Mouse (Mus musculus) kidney, adult 9 months (tissue): ENCODE results near the gene Dhrs11.

ENCODE experiments used
- DNase-seq: peaks from one replicate; pipeline ENCODE4 v3.0.0; 2022

The Dhrs11 gene

DNA sequence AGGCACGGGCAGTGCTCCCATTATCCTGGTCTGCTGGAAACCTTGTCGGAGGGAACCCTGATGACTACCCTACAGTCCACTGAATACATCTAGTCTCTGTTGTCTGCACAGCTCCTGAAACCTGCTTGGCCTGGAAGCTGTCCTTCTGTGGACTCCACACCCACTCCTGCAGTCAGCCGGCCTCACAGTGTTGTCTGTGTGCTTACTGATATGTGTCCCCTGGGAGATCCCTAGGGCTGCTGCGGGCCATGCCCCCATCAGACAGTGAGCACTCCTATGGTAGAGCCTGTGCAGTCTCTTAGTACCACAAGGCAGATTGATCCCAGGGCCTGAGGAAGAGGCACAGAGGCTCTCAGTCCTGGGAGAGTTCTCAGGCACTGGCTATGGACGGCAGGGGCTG is 6.3 kb downstream of the Dhrs11 start:
- no peak for DNase-seq

DNA sequence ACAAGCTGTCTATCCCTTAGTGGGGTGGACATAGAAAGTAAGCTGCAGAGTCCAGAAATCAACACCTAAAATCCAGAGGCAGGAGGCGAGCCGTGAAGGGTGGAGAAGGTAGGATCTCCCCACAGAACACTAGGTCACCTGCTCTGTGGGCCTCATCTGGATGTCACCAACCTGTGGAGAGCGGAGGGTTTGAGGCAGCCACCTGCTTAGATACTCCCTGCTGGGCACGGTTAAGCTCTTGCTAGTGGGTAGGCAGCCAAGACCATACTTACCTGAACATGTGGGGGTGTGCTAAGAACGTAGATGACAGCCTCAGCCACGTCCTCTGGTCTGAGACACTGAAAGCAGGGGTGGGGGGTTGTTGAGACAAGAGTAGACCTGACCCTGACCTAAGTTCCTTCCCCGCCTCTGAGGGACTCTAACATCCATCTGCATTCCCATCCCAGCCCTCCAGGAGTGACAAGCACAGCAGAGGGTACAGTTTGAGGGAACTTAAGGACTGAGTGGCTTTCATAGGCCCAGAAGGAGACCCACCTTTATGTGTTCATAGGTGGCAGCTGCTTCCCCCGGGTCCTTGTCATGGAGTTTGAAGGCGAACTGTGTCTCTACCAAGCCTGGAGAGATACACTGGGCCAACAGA is 7.5 kb downstream of the Dhrs11 start:
- DNase-seq, result no peak

DNA sequence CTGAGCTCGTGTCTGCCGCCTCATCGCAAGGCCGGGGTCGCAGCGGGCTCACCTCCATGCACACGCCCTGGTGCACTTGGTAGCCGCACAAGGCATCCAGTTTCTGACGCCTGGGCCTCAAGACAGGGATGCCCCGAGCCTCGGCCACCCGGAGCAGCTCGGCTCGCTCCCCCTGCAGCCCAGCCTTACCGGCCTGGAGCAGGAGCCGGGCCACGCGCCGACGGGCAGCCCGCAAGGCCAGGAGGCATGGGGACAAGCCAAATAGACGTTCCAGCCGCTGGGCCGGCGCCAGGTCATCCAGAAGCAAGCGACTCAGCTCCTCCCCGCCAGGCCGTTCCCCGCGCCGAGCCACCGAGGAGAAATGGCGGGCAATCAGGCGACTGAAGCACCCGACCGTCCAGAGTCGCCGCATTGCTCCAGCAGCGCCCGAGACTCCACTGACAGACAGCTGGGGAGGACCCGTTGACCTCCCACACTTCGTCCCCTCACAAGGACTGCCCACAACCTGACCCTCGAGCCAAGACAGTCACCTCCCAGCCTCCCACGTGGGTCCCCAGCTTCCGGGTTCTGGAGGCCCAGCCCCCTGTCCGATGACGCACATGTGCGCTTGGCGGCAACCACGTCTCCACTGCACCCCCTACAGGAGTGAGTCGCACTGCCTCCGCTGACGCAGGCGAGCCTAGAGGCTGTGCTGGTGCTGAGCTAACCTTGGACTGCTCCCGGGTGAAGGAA is 9.7 kb downstream of the Dhrs11 start, which contains the start of gene Mrm1:
Gene Mrm1, minus strand, starts transcription at position 555 of the 732 bp plus-strand sequence.
- peak; percentile 98 for DNase-seq

DNA sequence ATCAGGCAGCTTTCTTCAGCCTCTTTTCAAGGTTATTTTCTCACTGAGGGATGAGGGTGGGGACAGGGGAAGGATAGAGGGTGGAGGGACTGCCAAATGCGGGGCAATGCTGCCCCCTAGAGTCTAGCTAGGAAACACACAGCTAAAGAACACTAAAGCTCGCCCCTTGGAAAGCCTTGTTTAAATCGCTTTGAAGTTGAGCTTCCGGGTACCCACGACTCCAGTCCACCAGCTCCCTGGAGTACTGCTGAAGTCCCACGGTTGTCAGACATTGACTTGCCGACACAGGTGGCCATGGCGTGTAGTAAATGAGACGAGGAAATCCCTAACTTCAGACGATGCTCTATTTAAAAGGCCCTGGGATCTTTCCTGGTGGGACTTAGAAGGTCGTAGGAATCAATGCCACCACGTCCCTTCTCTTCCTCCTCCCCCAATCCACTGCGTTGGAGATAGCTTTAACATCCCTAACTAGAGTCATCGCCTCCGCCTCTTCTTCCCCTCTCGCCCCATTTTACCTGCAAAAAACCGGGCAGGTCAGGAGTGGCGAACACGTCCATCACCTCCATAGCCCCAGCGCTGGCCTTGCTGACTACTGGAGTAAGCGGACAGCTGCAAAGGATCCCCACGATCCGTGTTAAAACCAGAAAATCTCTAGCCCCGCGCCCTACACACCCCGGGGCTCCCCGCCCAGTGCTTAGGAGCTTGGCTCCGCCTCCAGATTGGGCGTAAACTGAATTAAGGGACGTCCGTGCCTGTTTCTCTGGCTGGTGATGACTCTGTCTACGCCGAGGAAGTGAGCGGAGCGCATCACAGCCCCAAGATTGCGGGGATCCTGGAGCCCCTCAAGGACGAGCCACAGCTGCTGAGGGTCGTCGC is 10.5 kb downstream of the Dhrs11 start:
- peak; percentile 80 for DNase-seq

DNA sequence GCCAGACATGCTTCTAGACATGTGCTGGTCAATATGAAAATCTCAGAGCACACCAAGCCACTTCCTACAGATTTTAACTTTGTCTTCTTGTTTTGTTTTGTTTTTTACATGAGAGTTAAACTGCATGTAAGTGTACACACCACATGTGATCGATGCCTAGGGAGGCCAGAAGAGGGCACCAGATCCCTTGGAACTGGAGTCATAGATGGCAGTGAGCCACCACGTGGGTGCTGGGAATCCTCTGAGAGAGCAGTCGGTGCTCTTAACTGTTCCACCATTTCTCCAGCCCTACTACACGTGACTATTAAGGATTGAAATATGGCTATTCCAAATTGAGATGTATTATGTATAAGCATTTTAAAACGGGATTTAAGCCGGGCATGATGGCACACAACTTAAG is 11.4 kb downstream of the Dhrs11 start:
- no peak for DNase-seq

DNA sequence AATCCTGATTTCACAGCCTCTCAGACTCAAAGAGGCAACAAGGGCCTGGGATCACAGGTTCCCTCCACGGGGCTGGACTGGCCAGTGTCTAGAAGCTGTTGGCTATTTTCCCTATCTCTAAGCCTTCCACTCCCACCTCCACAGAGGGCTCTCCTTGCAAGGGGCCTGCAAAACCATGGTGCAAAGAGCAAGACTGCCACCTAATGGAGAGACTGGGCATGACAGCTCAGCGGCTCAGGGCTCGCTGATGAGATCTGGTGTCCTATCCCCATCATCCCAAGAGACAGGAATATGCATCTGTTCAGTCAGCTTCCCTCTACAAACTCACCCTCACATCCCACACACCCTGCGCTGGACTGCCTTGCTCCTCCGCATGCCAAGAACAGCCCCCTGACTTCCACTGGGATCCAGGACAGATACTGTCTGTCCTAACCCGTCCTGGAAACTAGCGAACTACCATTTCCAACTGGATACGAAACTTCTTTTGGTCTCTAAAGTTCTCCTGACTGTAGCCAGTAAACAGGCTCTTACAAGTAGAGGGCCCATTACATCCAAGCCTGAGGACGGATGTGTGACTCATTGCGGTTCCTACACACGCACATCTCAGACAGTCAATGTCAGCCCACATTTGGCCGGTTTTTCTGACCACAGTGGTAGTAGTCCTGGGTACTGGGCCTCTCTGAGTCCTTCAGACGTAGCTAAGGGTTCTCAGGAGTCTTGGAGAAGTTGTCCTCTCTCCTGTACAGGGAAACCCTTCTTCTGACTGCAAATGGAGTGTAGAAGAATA is 14.9 kb downstream of the Dhrs11 start:
- peak; percentile 64 for DNase-seq

DNA sequence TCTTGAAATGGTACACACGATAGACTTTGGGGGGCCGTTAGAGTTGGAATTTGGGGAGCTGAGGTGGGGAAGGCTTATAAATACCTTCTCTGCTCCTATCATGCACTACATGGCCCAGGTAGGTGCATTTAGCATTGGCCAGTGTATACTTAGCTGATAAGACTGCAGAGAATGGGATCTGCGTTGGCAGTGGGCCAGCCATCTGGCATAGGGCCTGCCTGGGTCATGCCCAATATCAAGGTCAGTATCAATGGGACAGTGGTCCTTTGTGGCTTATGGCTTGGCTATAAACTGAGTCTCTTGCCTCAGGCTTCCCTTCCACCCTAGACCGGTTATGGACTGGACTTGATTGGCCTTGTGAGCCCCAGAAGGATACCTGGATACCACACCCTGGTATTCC is 24.4 kb downstream of the Dhrs11 start:
- DNase-seq, result no peak

DNA sequence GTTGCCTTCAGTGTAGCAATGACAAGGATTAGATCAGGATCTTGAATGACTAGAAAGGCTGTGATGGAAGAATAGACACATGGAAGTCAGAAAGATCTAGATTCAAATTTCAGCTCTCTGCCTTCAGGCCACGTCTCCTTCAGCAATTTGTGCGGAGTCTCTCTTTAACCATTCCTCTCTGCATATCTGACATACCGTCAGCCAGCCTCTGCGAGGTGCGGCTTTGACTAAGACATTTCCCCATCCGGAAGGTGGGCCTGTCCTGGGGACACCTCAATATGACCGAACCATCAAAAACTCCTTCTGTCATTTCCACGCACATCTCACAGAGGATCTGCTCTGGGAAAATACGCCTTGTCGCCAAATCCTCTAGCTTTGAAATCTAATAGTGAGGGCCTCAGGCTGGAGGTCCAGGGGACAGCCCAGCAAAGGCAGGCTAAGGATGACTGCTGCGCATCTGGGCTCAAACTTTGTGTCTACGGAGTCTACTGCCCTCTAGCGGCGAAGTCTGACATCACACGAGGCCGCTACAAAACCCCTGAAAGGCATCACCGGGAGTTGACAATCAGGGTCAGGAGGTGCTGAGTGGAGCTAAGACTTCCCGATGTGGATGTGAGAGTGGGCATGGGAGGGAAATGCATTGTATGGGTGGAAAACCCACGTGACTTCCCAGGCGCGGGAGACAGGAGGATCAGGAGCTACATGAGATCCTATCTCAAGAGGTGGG is 31.0 kb downstream of the Dhrs11 start:
- DNase-seq, result peak; percentile 65

DNA sequence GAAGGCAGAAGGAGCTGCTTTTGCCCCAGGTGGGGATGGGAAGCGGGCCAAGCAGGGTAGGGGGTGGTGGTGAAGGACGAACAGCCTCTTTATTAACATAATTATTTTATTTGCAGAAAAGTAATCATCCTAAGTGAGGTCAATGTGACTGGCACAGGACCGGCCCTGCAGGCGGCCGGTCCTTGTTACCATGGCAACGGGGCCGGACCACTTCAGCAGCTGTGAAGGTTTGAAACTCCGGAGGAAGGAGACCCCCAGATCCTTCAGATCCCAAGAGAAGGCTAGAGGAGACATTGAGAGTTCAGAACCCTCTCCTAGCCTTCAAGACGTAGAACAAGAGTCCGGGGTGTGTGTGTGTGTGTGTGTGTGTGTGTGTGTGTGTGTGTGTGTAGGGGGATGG is 31.8 kb downstream of the Dhrs11 start:
- no peak for DNase-seq

DNA sequence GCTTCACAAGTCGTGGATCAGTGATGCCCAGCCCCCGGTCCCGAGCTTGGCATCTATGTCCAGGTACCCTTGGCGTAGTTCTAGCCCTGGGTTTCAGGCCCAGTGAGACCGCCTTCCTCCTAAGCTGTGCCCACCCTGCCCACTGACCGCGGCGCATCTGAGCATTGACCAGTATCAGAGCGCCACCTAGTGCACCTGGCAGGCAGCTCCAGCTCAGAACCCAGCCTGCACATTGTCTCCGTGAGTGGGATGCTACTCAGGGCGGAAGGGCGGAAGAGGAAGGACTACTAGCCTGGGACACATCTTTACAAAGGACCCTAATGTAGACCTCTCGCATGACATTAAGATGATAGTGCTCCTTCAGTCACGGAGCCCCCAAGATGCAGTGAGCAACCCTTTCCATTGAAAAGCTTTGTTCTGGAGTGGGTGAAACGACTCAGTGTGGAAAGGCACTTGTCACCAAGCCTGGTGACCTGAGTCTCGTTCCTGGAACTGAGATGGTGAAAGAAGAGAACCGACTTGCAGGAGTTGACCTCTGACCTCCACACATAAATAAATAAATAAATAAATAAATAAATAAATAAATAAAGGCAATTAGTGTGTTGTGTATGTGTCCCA is 34.2 kb downstream of the Dhrs11 start:
- peak; percentile 63 for DNase-seq

DNA sequence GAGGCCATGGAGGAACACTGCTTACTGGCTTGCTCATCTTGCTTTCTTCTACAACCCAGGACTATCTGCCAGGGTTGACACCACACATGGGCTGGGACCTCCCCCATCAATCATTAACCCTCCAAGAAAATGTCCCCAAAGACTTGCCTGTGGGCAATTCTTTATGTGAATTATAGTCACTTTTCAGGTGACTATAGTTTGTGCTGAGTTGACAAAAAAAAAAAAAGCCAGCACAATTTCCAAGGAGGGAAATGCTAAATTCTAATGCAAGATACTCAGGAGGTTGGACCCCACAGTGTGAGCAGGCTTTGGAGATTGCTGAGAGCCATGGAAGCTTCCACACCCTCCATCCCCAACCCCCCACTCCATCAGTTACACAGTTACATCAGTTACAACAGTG is 35.2 kb downstream of the Dhrs11 start:
- DNase-seq, result no peak

DNA sequence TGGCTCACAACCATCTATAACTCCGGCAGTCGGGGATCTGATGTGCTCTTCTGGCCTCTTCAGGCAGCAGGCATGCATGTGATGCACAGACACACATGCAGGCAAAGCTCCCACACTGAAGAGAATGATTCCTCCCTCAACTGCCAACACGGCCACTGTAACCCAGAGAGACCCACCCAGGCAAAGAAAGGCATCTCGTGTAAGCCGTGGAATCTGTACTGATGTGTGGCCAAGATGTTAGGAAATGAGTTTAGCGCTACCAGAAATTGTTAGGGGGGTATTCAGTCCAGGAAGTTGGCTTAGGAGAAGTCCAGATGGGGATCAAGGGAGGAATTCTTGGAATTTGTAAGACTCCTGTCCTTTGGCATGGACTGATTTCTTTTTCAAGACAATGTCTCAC is 38.4 kb downstream of the Dhrs11 start:
- no peak for DNase-seq

DNA sequence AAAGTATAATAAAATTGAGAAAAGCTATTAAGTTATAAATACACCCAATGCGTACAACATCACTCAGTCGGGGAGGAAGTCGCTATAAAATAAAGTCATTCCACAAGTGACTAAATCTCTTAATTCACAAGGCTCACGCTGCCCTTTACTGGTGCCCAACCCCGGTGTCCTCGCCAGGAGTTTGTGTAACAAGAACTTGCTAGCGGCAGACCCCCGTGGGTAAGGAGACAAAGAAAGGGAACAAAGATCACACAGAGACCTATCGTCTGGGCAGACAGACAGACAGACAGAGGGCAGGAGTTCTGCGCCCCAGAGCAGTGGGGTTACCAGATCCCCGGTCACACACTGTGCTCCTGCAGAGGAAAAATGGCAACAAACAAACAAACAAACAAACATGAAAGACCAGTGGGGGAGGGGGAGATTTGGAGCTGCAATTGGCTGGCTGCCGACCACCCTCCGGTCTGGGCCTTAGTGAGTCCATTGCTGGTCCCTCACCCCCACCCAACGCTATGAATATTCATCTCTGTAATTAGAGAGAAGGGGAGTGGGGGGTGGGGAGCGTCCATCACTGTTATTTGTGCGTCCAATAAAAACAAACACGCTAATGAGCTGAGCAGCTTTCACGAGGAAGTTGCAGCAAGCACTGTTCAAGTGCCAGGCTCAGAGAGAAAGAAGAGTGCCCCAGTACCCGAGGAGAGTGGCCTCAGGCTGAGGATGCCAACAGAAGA is 48.5 kb downstream of the Dhrs11 start:
- no peak for DNase-seq

DNA sequence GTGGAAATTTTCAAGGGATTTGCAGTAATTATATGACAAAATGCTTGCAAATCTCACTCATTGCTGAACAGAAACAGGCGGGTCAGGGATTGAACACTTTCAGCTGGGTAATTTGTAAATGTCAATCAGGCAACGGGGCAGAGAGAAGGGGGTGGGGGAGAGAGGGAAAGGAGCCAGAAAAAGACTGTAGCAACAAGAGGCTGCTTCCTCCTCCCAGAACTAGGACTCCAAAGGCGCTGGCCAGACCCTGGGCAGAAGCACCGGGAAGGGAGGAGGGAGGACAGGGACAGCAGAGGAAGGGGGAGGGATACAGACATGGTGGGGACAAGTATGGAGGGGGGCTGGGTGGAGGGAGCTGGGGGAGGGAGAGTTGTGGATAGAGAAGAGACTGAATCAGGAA is 53.2 kb downstream of the Dhrs11 start:
- DNase-seq, result no peak

DNA sequence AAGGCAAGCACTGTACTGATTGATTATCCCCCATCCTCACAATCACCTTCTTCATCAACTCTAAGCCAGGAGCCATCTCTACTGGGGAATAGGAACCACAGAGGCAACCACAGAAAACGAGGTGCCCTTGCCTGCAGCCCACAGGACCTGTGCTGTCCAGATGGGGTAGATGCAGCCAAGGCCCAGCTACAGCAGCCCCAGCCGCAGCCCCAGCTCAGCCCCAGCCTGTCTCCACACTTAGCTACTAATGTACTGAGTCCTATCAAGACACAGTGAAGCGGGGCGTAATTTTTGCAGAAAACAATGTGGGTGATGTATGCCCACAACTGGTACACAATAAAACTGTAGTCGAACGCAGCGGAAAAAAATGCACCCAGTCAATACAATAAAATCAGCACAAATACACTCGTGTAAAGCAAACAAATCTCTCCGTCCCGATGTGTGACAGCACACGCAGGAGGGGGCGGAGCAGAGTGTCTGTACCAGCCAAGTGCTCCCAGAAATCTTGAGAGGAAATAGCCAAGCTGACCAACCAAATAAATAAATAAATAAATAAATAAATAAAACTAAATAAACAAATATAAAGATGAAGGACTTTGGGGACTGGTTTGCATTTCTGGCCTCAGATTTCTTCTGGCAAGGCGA is 53.8 kb downstream of the Dhrs11 start:
- DNase-seq, result no peak
